Mouse (Mus musculus): ENCODE measurements around the gene Rps18.

Gene Rps18

GRCm38 (mm10) chr17:33943454-33943853, 12.3 kb downstream of the Rps18 start:
- DNase-seq (ENCODE audit: low spot score) = no peak

- no peak for DNase-seq (ENCODE audit: low spot score)
These were observed 14.4 kb downstream of the Rps18 start for GRCm38 (mm10) chr17:33941381-33941780.

GRCm38 (mm10) chr17:33940981-33941380, 14.8 kb downstream of the Rps18 start:
- no peak for DNase-seq (ENCODE audit: low spot score)

- peak; percentile 89 for DNase-seq (ENCODE audit: low spot score)
These were observed 15.5 kb downstream of the Rps18 start, which contains the start of the genes Pfdn6 and Wdr46 for GRCm38 (mm10) chr17:33940206-33940805. TSS of gene Pfdn6 (minus strand) at chr17:33940343. TSS of gene Wdr46 (plus strand) at chr17:33940660.

DNA sequence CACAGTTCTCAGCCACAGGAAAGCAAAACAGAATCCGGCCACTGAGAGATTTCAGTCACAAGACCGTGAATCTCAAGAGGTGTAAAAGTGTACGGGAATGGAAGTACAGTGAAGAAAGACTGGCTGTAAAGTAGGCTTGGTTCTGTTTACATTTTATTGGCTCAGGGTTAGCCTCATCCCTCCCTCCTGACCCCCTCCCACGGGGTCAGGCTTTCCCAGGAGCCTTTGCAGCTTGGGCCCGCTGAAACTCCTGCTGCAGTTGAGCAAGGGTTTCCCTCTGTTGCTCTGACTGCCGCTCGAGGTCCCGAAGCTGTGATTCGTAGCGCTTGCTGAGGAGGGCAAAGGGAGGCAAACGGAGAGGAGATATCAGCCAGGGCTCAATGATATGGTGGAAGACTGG, 17.0 kb downstream of the Rps18 start:
- DNase-seq (ENCODE audit: low spot score) = no peak

DNA sequence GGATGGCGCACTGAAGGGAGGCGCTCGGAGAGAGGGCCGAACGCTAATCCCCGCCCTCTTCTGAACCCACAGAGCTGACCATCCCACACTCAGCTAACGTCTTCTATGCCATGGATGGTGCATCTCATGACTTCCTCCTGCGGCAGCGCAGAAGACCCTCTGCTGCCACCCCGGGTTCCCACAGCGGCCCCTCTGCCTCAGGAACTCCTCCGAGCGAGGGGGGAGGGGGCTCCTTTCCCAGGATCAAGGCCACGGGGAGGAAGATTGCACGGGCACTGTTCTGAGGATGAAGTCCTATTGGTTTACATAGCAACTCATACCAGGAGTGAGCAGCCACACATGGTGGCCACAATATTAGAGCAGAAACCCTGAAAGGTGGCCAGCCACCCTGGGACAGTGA, 18.8 kb downstream of the Rps18 start:
- no peak for DNase-seq (ENCODE audit: low spot score)

DNA sequence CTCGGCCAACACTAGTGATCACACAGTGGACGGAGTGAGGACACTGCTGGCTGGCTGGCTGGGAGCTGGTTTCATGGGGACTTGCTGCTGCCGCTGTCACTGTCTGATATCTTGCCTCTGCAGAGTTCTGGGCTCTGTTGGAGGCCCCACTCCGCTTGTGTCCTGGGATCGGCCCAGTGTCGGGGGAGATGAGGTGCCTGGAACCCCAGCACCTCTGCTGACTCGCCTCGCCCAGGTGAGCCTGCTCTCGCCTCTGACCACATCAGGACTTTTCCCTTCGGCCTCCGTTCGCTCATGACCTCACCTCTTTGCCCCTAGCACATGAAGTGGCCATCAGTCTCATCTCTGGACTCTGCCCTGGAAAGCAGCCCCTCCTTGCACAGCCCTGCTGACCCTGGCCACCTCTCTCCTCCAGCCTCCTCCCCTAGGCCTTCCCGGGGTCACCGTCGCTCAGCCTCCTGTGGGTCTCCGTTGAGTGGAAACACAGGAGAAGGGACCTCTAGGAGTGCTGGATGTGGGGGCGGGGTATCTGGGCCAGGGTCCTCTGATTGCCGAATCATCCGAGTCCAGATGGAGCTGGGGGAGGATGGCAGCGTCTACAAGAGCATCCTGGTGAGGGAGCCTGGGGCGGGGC, 20.3 kb downstream of the Rps18 start:
- DNase-seq (ENCODE audit: low spot score) = no peak

DNA sequence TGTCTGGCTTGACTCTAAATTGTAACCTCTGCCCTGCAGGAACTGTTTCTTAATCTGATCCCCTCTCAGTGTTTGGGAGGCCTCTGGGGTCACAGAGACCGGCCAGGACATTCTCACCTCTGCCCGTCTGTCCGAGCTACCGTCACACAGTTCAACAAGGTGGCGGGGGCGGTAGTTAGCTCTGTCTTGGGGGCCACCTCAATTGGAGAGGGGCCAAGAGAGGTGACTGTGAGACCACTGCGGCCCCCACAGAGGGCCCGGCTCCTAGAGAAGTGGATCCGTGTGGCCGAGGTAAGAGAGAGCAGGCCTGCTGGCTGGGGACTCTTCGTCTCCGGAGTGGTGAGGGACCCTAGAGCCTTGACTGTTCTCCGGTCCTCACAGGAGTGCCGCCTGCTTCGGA, 22.8 kb downstream of the Rps18 start:
- DNase-seq (ENCODE audit: low spot score) = no peak

DNA sequence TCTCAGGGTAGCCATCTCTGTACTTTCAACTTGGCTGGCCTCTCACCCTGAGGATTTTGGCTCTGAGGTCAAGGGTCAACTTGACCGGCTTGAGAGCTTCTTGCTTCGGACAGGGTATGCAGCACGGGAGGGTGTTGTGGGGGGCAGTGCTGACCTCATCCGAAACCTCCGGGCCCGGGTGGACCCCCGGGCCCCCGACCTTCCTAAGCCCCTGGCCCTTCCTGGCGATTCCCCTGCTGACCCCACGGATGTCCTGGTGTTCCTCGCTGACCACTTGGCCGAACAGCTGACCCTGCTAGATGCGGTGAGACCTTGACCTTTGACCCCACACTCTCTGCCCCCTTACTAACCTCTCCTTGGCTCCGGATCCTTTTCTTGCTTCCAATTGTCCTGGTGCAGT, 23.4 kb downstream of the Rps18 start:
- no peak for DNase-seq (ENCODE audit: low spot score)

GRCm38 (mm10) chr17:33931947-33932346, 23.9 kb downstream of the Rps18 start:
- DNase-seq (ENCODE audit: low spot score) = no peak

- no peak for DNase-seq (ENCODE audit: low spot score)
These were observed 24.5 kb downstream of the Rps18 start for GRCm38 (mm10) chr17:33931159-33931866.

GRCm38 (mm10) chr17:33930280-33931158, 25.3 kb downstream of the Rps18 start:
- no peak for DNase-seq (ENCODE audit: low spot score)

DNA sequence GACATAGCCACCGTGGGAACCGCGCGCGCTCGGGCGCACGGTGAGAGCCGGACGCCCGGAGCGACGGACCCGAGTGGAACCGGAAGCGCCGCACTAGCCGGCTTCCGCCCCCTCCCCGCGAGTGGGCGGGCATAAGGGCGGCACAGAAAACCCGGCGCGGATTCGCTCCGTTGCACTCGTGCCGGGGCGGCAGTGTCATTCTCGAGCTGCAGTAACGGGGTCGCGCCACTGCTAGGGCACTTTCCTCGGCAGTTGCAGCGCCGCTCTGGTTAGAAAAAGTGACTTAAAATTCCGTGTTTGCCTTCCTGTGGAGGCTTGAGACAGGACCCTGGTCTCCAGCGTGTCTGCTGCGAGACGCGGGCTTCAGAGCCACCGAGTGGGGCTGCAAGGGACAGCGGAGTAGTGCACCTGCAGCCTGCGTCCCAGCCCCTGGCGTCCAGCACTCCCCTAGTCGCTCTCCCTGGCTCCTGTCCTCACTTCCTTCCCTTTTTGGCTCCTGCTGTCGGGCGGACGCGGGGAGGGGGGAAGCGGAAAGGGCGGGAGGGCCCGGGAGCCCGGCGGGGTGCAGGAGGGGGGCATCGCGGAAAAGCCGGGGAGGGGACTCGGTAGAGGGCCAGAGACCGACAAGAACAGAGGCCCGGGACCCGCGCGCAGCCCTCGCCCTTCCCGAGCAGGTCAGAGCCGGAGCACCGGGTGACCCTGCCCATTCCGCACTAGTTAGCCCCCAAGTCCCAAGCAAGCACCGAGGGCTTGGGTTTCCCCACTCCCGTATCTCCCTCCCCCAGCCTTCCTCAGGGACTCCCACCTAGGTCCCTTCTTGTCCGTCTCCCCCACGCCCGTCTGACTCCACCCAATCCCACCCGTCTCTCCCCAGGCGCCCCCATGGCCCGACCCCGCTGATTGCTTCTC, 26.2 kb downstream of the Rps18 start, which contains the start of gene Rgl2:
Gene Rgl2 (plus strand): TSS at position 173 of the 909 bp plus-strand sequence.
- peak; percentile 95 for DNase-seq (ENCODE audit: low spot score)

DNA sequence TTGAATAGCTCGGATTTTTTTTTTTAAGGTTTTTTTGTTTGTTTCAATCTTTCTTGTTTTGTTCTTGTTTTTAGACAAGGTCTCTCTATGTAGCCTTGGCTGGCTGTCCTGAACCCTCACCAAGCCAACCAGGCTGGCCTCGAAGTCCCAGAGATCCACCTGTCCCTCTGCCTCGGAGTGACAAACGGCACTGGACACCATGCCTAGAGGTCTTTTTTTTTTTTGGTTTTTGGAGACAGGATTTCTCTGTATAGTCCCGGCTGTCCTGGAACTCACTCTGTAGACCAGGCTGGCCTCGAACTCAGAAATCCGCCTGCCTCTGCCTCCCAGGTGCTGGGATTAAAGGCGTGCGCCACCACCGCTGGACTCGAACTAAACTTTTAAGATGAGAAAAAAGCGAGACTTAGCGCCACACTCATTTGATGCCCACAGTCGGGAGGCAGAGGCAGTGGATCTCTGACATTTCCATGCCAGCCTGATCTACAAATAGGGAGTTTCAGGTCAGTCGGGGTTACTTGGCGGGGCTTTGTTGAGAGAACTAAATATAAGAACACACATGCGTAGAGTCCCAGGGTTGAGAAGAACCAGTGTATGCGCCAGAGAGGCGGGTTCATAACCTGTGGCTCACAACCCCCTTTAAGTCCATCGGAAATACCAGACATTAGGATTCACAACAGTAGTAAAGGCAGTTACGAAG, 27.4 kb downstream of the Rps18 start:
- DNase-seq (ENCODE audit: low spot score) = no peak

DNA sequence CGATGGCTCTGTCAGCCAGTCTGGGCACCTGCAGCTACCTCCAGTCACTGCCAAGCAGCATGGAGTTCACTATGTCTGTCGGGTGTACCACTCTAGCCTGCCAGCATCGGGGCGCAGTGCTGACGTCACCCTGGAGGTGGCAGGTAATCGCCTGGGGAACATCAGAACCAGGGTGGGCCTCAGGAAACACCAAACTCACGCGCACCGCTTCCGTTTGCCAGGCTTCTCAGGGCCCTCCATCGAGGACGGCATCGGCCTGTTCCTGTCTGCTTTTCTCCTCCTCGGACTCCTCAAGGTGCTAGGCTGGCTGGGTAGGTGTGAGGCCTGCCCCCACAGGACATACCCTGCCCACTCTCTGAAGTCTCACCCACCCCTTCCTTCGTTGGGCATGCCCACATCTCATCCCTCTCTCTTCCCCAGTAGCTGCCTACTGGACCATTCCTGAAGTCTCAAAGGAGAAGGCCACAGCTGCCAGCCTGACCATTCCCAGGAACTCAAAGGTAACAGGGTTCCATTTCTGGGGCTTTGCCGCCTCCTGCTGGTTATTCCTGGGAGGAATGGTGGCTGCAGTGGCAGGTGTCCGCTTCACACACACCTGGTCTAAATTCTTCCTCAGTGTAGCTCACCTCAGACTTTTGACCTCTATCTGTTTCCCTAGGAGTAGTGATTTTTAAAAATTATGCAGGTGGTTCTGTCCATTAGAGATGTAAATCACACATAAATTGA, 29.4 kb downstream of the Rps18 start:
- DNase-seq (ENCODE audit: low spot score) = no peak

GRCm38 (mm10) chr17:33925406-33926116, 30.2 kb downstream of the Rps18 start:
- DNase-seq (ENCODE audit: low spot score) = no peak

- no peak for DNase-seq (ENCODE audit: low spot score)
These were observed 31.1 kb downstream of the Rps18 start for GRCm38 (mm10) chr17:33924577-33925283.

DNA sequence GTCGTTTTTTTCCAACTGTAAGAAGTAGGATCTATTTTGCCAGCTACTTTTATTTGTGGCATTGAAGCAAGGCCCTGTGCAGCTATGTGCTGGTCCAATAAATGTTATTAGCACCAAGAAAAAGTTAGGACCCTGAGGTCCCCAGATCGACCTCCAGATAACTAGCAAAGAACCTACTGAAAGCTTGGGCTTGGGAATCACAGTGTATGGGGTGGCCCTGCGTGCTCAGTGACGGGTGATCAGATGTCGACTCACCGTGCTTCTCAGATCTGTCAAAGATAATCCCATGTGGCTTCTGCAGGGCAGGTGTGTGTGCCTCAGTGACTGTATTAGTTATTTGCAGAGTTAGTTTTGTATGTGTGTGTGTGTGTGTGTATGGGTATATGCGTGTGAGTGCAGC, 34.4 kb downstream of the Rps18 start:
- DNase-seq (ENCODE audit: low spot score) = no peak
